Mouse (Mus musculus) brown adipose tissue, adult 24 weeks (tissue): ENCODE data around the gene Fzd2. TPM values are rescaled to one million over a fixed set of nuclear protein-coding genes. Genes with fewer than 3 reads are reported as not detected.

Experiments used
- H3K27ac ChIP-seq: fragments of 200-500 bp; replicated peaks from 2 replicates; pipeline ENCODE4 v1.5.1; 2012; ENCODE audit warnings: low read depth, mild to moderate bottlenecking, low read length
- H3K4me1 ChIP-seq: fragments of 200-500 bp; 2 replicates; pipeline ENCODE4 v1.6.1; 2012; ENCODE audit warnings: low read length, mixed read lengths; ENCODE audit not compliant: control insufficient read depth, insufficient read depth, insufficient read length
- H3K4me3 ChIP-seq: fragments of 200-500 bp; 2 replicates; pipeline ENCODE4 v1.5.1; 2012; ENCODE audit warnings: low read depth, mild to moderate bottlenecking, low read length, moderate library complexity; ENCODE audit not compliant: insufficient read depth
- polyA plus RNA-seq: library from polyadenylated mRNA; stranded (reverse); fragments of >200 nt; gene quantifications from 2 replicates; pipeline ENCODE4 v1.2.4, GENCODE M21; 2012; ENCODE audit not compliant: missing spikeins, insufficient read depth, insufficient read length

The Fzd2 gene
- polyA plus RNA-seq, 1 experiment = 1.3 TPM

DNA sequence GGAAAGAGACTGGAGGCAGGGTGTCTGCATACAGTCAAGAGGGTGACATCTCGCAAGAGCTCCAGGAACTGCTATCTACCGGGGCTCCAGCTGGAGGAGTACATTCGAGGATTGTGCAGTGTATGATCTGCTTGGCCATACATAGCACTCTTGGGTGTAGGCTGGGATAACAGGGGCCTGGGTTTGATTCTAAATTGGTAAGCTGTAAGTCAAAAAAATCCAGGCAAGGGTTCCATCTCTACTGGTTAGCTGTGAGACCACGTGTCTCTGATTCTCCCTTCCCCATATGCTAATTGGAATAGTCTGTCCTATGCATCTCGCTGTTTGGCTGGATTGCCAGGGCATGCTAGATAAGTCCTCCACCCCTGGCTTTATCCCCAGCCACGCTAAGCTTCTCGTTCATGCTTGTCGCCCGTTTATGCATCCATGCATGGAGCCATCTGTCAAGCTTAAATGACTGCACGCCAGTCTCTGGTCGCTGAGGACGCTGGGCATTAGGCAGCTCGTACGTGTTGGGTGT lies 20.8 kb downstream of the Fzd2 start:
- Histone ChIP-seq H3K4me1 (no peaks in the 10 kb centered on the region), H3K4me3 (no peak overlapping the region), H3K27ac (no peak overlapping the region)

DNA sequence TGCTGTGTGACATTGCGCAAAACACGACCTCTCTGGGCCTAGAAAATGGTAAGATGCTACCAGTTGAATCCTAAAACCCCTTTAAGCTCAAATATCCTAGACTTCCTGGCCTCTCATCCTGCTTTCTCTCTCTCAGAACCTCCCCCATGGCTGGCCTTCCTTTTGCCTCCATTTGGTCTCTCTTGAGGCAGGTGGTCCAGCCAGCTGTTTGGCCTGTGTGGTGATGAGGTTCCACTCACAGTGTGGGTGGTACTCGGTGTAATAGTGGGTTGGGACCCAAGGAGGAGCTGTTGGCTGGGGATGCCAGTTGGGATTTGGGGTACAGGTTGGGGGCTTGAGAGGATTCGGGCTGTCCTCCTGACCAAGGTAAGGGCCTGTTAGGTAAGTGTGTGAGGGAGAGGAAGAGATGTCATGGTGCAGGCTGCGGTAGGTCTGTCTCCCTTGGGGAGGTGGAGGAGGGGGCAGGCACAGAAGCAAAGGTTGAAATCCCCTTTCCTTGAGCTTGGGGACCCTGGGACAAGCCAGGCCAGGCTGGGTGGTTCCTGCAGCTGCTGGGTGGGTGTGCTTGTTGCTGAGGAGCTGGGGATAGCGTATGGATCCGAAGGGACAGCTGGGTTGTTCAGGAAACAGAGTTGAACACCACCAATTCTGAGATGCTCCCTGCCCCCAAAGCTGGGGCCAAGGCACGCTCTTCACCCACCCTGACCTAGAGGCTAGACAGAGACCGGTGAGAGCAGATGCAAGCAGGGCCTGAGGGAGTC lies 23.2 kb downstream of the Fzd2 start:
- no peaks in the 10 kb centered on the region for H3K4me1 ChIP-seq
- no peak overlapping the region for H3K27ac ChIP-seq
- H3K4me3 ChIP-seq = no peak overlapping the region

DNA sequence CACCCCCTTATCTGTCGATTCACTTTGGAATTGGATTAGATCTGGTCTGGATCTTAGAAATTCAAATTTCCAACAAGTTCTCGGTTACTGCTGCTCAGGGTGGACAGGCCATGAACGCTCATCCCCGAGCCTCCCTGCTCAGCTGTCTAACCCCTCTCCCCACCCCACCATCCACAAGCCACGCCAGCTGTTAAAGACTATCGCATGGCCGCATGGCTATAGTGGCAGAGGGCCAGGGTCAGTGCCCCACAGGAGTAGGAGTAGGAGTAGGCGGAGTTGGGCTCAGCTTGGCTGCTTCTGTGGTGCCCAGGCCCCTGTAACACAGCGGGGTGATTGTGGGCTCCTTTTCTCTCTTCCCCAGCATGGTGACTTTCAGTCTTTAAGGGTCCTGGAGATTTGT lies 24.3 kb downstream of the Fzd2 start:
- H3K27ac ChIP-seq = no peak overlapping the region
- no peak overlapping the region for H3K4me3 ChIP-seq
- peaks cover 3% of the 10 kb centered on the region; the same call in 1 of the 2 replicates for H3K4me1 ChIP-seq

DNA sequence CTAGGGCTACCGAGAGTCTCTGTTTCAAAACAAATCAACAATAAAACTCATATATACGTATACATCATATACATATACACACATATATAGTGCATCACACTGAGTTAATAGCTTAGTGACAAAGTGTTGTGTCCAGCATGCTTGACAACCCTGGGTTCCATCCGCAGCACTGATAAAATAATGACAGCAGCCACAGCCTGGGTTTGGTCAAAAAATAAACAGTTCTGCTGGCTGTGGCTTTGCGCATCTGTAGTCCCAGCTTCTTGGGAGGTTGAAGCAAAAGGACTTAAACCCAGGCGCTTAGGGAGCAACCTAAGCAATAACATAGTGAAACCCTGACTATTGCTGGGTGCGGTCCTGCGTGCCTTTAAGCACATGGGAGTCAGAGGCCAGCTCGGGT lies 25.2 kb downstream of the Fzd2 start:
- Histone ChIP-seq H3K27ac (no peak overlapping the region), H3K4me1 (peaks cover 3% of the 10 kb centered on the region; the same call in 1 of the 2 replicates), H3K4me3 (no peak overlapping the region)

DNA sequence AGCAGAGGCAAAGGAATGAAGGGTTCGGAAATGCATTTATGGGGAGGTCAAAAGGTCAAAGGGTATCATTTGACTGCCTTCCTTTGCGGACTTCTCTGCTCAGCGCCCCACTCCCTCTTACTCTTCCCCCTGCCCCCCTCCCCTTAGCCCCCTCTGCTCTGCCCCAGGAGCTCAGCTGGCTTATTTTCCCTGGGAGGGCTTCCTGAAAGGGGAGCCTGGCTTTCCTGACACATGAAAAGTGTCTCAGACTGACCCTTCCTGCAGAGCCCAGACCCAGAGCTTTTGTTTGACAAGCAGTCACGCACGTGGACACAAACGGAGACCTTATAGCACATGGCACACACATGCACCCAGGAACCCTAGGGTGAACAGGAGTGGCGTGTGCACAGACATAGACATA lies 26.5 kb downstream of the Fzd2 start:
- Histone ChIP-seq H3K27ac (no peak overlapping the region), H3K4me1 (peaks cover 3% of the 10 kb centered on the region; the same call in 1 of the 2 replicates), H3K4me3 (no peak overlapping the region)

DNA sequence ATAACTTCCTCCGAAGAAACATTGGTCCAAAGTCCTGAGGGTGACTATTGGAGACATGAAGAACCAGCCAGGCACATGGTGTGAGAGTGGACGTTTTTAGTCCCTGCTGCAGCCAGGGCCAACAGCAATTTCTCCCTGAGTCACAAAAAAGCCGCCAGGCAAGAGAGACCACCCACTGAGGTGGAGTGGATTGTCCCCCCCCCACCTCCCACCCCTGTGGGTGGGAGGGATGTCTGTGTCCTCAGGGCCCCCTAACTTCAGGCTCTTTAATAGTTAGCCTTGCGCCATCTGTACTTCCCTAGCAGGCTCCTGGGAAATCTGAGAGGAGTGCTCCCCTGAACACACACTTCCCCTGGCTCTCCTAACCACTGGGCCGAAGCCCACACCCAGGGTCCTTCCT lies 27.0 kb downstream of the Fzd2 start:
- Histone ChIP-seq H3K4me3 (no peak overlapping the region), H3K27ac (no peak overlapping the region), H3K4me1 (peaks cover 3% of the 10 kb centered on the region; the same call in 1 of the 2 replicates)

DNA sequence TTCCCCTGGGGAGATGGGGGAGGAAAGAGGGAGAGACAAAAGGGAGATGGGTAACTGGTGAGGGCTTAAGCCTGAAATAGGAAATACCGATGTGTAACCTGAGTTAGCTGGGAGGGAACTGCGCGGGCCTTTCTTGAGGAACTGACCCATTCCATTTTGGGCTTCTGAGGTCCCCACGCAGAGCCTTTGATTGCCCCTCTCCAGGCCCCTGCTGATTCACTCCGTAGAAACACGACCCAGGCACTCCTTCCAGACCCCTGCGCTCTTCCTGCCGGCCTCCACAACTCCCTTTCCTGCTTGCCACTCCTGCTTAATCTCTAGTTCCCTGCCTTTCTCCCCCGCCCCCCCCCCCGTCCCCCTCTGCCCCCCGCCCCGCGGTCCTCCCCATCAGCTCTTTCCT lies 28.5 kb downstream of the Fzd2 start:
- H3K27ac ChIP-seq = no peak overlapping the region
- H3K4me1 ChIP-seq = peaks cover 3% of the 10 kb centered on the region; the same call in 1 of the 2 replicates
- H3K4me3 ChIP-seq = no peak overlapping the region

DNA sequence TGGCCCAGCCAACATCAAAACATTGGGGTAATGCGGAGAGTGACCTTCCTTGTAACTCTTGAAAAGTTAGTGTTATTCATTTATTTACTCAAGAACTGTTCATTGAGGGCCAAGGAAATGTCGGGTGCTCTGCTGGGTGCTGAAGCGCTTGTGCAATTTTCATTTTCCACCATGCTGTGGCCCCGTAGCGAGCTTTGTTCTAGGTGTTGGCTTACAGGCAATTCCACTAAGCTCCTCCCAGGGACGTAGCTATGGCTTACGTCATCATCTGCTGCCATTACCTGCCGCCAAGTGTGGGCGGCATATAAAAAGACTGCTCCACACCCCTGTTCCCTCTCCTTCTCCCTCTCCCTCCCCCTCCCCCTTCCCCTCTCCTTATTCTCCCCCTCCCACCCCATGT lies 29.2 kb downstream of the Fzd2 start:
- H3K27ac ChIP-seq = no peak overlapping the region
- H3K4me3 ChIP-seq = 0 out of 2 replicates have a peak overlapping the region, but pooled peaks have one; percentile 2
- H3K4me1 ChIP-seq = peaks cover 3% of the 10 kb centered on the region; the same call in 1 of the 2 replicates

DNA sequence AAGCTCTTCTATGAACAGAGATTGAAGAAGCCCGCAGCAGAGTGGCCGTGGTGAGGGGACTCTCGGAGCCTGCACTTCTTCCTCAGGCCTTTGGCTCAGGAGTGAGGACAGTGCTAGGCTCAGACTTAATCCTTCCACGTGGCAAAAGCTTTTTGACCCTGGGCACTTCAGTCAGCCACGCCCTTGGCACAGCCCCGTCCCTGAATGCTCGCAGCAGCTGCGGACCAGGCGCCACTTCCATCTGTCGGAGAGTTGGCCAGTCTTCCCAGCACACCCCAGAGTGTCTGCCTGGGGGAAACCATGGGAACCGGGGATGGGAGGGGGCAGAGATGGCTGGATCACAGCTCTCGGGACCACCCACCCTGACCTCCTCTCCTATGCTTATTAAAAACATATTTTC lies 32.7 kb downstream of the Fzd2 start:
- no peak overlapping the region for H3K4me3 ChIP-seq
- peaks cover 3% of the 10 kb centered on the region; the same call in 1 of the 2 replicates for H3K4me1 ChIP-seq
- H3K27ac ChIP-seq = no peak overlapping the region

DNA sequence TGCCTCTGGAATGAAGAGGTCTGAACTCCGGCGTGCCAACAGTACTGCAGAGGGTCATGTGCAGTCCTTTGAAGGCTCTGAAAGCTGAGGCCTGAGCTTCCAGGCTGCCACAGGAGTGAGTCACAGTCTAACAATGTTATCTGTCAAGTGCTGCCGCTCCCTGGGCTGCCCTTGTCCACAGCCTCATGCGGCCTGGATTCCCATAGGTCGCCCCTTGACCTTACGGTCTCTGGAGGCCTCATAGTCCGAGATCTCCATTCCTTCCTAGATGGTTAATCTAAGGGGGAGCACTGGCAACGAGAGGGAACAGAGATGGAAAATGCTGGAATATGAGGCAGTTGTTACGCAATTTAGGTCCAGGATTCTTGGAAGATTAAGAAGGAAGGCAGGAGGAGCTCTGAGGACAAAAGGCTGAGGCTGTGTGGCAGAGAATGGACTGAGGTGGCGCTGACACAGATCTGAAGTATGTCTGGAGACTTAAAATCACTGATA lies 39.7 kb downstream of the Fzd2 start:
- Histone ChIP-seq H3K4me3 (no peak overlapping the region), H3K27ac (no peak overlapping the region), H3K4me1 (no peaks in the 10 kb centered on the region)

DNA sequence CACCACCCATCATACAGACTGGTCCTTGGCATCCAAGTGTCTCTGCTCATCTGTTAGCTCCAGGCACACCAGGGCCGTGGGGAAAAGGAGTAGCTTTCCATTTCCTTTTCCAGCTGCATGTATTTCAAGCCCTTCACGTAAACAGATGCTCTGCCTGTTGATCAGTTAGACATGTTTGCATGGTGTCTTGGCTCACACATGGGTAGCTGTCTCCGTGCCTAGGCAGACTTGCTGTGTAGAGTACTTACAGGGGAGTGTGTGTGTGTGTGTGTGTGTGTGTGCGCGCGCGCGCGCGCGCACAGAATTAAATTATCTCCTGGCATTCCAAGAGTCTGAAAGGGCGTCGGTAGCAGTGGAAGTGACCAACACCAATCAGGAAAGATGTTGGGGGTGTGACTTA lies 42.0 kb downstream of the Fzd2 start:
- Histone ChIP-seq H3K4me1 (no peaks in the 10 kb centered on the region), H3K4me3 (no peak overlapping the region), H3K27ac (no peak overlapping the region)

DNA sequence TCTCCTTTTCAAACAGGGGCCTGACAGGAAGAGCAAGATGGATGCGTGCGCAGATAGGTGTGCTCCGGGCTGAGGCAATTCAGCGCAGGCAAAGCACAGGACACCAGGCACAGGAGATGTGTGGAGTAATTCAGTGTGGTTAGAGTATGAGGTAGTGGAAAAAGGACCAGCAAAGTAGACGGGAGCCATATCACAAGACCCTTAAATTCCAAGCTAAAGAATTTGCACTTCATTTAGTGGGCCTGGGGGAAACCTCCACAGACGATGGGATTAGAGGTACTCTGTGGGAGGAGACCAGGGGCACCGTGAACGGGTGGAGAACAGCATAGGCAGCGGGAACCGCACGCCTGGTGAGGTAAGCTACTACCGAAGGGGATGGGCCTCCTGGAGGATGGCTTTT lies 43.7 kb downstream of the Fzd2 start:
- Histone ChIP-seq H3K4me1 (no peaks in the 10 kb centered on the region), H3K27ac (no peak overlapping the region), H3K4me3 (no peak overlapping the region)

DNA sequence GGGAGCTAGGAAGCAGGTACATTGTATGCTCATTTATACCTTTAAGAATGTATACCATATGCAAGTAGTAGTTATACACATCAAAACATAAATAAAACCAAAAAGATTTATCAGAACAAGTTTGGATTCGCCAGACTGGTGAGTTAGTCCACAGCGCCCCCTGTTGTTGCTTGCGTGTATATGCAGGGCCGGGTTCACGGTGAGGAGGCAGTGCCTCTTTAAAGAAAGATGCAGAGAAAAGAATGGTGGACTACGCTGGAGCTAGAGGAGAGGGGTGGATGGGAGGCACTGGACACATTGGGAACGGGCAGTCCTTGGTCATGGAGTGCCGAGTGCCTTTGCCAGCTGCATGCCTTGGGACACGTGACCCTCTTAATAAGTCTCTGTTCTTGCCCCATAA lies 47.2 kb downstream of the Fzd2 start:
- H3K4me1 ChIP-seq = no peaks in the 10 kb centered on the region

DNA sequence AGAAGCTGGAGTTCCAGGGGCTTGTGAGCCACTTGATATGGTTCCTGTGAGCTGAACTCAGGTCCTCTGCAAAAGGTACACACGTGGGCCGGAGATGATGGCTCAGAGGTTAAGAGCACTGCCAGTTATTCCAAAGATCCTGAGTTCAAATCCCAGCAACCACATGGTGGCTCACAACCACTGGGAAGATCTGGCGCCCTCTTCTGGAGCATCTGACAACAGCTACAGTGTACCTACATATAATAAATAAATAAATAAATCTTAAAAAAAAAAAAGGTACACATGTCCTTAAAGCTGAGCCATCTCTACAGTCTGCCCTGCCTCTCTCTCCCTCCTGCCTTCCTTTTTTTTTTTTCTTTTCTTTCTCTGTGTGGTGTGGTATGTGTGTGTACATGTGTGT lies 48.6 kb downstream of the Fzd2 start:
- Histone ChIP-seq H3K27ac (no peak overlapping the region), H3K4me3 (no peak overlapping the region), H3K4me1 (no peaks in the 10 kb centered on the region)

More for the DNA sequence above, 47.2 kb downstream of the Fzd2 start:
- no peak overlapping the region for H3K27ac ChIP-seq
- H3K4me3 ChIP-seq = no peak overlapping the region

DNA sequence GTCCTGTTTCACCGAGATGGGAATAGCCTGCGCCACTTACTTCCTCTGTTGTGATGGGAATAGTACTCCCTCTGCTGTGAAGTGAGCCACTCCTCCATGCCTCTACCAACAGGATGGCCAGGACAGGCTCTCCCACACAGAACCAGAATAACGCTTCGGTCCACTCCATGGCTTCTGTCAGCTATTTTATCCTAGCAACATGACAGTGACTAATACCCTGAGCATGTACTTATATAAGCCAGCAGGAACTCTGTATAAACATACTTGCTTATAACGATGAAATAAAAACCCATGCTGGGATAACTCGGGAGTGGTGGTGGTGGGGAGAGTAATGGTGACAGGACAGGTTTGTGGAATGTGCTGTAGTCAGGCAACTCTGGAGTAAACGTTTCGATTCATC lies 51.7 kb downstream of the Fzd2 start:
- no peaks in the 10 kb centered on the region for H3K4me1 ChIP-seq
- no peak overlapping the region for H3K4me3 ChIP-seq
- H3K27ac ChIP-seq = no peak overlapping the region

DNA sequence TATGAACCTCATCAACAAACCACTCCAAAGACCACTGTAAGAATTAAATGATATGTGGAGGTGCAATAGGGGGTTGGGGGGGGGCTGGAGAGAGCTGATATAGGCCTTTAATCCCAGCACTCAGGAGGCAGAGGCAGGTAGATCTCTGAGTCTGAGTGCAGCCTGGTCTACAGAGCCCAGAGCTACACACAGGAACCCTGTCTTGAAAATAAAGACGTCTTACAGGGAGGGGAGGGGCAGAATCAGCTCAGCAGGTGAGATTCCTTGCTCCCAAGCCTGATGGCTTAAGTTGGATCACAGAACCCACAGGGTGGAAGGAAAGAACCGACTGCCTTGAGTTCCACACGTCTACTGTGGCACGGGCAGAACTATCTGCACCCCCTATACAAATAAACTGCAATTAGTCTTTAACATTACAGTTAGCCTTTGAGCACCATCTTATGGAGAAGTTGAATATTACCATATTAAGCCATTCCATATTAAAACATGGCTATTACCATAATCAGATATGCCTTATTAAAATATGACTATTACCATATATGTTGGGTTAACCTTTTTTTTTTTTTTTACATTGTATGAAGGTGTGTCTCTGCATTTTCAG lies 52.2 kb downstream of the Fzd2 start:
- H3K27ac ChIP-seq = no peak overlapping the region
- H3K4me1 ChIP-seq = no peaks in the 10 kb centered on the region
- H3K4me3 ChIP-seq = no peak overlapping the region
